Mouse (Mus musculus) limb, embryonic 14.5 days (tissue): ENCODE data around the gene Kif13a. TPM values are rescaled to one million over a fixed set of nuclear protein-coding genes. Genes with fewer than 3 reads are reported as not detected.

Experiments used
- ATAC-seq: fragments of 200-750 bp; cut with Nextera tagmentation; 2 replicates; pipeline ENCODE4 v1.8.0; 2017; ENCODE audit warnings: low read depth, moderate number of reproducible peaks, moderate TSS enrichment; ENCODE audit not compliant: low FRiP score
- DNase-seq: peaks from one replicate; pipeline ENCODE4 v3.0.0-alpha.2; 2015; ENCODE audit warnings: low spot score
- H3K27ac ChIP-seq: fragments of 300-500 bp; sonication (generic); replicated peaks from 2 replicates; pipeline ENCODE4 v1.5.1; 2014; ENCODE audit warnings: low read depth, mild to moderate bottlenecking, low read length, moderate library complexity, mixed read lengths
- H3K27me3 ChIP-seq: fragments of 300-500 bp; sonication (generic); 2 replicates; pipeline ENCODE4 v1.6.1; 2014; ENCODE audit warnings: low read length, mixed read lengths; ENCODE audit not compliant: control insufficient read depth, insufficient read depth
- H3K36me3 ChIP-seq: fragments of 300-500 bp; sonication (generic); 2 replicates; pipeline ENCODE4 v1.6.1; 2014; ENCODE audit warnings: mild to moderate bottlenecking, low read length, moderate library complexity, mixed read lengths; ENCODE audit not compliant: control insufficient read depth, insufficient read depth
- H3K4me1 ChIP-seq: fragments of 300-500 bp; sonication (generic); 2 replicates; pipeline ENCODE4 v1.6.1; 2014; ENCODE audit warnings: antibody characterized with exemption, low read length, mixed read lengths; ENCODE audit not compliant: control insufficient read depth, insufficient read depth
- H3K4me2 ChIP-seq: fragments of 300-500 bp; sonication (generic); replicated peaks from 2 replicates; pipeline ENCODE4 v1.6.1; 2014; ENCODE audit warnings: low read depth, mild to moderate bottlenecking, low read length, moderate library complexity; ENCODE audit not compliant: severe bottlenecking
- H3K4me3 ChIP-seq: fragments of 300-500 bp; sonication (generic); replicated peaks from 2 replicates; pipeline ENCODE4 v1.5.1; 2014; ENCODE audit warnings: low read length
- H3K9ac ChIP-seq: fragments of 300-500 bp; sonication (generic); 2 replicates; pipeline ENCODE4 v1.6.1; 2014; ENCODE audit warnings: mild to moderate bottlenecking, low read depth, low read length, moderate library complexity; ENCODE audit not compliant: severe bottlenecking
- H3K9me3 ChIP-seq: fragments of 300-500 bp; sonication (generic); 2 replicates; pipeline ENCODE4 v1.6.1; 2016; ENCODE audit warnings: low read length; ENCODE audit not compliant: control insufficient read depth
- POLR2A ChIP-seq: fragments of 200-500 bp; IDR thresholded peaks from 2 replicates; pipeline ENCODE4 v1.8.0; 2012; ENCODE audit warnings: inconsistent platforms, mild to moderate bottlenecking, moderate library complexity, borderline replicate concordance; ENCODE audit not compliant: insufficient read depth, insufficient read length; ENCODE audit errors: extremely low read depth
- WGBS: fragments of 180-500 bp; shearing (Covaris S2); extraction: QIAGEN DNeasy Blood & Tissue Kit; methylation state at CpG from one replicate; pipeline ENCODE4 v1.1.7; 2014; 5-methylcytosine and 5-hydroxymethylcytosine counted together
- polyA plus RNA-seq, 2 experiments: library from polyadenylated mRNA; depleted of rRNA in 1 of 2; stranded (reverse) in 1 of 2; unstranded in 1 of 2; fragments of >200 nt; fragmentation: Nextera tagmentation in 1 of 2; extraction: Ambion mirVana in 1 of 2; gene quantifications; 2 replicates each; pipeline versions ENCODE4 v1.2.1 to v1.2.3; 2012 to 2014

Gene Kif13a
- polyA plus RNA-seq, 2 experiments: 27.6 to 28.7 TPM

- H3K36me3 ChIP-seq: no peaks in the 10 kb centered on the region
- H3K27me3 ChIP-seq: no peaks in the 10 kb centered on the region
- TF ChIP-seq POLR2A: no peak
- no peak overlapping the region for H3K4me2 ChIP-seq
- no peak overlapping the region for H3K9ac ChIP-seq
- no peak overlapping the region for H3K27ac ChIP-seq
- no peak overlapping the region for H3K4me3 ChIP-seq
- peaks cover 2% of the 10 kb centered on the region; the same call in 1 of the 2 replicates for H3K4me1 ChIP-seq
- H3K9me3 ChIP-seq: no peaks in the 10 kb centered on the region
- DNase-seq: no peak
- no peak for ATAC-seq
- WGBS: 85% methylated on average over 4 of the region's 4 CpGs
Measured at GRCm38 (mm10) chr13:46877049-46877448, 52.6 kb downstream of the Kif13a start.

- no peaks in the 10 kb centered on the region for H3K27me3 ChIP-seq
- ATAC-seq (no peak), DNase-seq (no peak)
- H3K9ac ChIP-seq: no peak overlapping the region
- H3K4me2 ChIP-seq: no peak overlapping the region
- no peak overlapping the region for H3K27ac ChIP-seq
- H3K9me3 ChIP-seq: no peaks in the 10 kb centered on the region
- 61% methylated on average over 6 of the region's 6 CpGs for WGBS
- H3K4me1 ChIP-seq: peaks cover 4% of the 10 kb centered on the region; the same call in 1 of the 2 replicates
- no peaks in the 10 kb centered on the region for H3K36me3 ChIP-seq
- TF ChIP-seq POLR2A: no peak
- no peak overlapping the region for H3K4me3 ChIP-seq
Measured at GRCm38 (mm10) chr13:46875377-46875776, 54.3 kb downstream of the Kif13a start.

- TF ChIP-seq POLR2A: no peak
- ATAC-seq: no peak
Measured at GRCm38 (mm10) chr13:46872732-46873131, 56.9 kb downstream of the Kif13a start.

DNA sequence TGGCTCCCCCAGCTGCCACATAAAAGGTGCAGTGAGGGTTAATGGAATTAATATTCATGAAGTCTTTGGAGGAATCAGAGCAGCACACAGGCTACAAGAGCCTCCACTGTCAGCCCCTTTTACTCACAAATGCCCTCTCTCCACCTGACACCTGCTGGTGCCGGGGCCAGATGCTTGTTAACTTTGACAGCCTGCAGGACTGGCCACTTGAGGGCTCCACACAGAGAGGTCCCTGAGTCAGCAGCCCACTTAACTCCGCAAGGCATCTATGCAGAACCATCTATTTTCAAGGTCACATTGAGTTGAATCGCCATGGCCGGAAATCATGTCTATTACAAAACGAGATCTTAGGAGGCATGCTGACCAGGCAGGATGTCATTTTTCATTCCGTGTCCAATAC, 57.5 kb downstream of the Kif13a start:
- H3K4me1 ChIP-seq: peaks cover 7% of the 10 kb centered on the region; the same call in 1 of the 2 replicates
- no peaks in the 10 kb centered on the region for H3K36me3 ChIP-seq
- no peak overlapping the region for H3K27ac ChIP-seq
- DNase-seq (no peak), ATAC-seq (no peak)
- H3K4me2 ChIP-seq: no peak overlapping the region
- H3K4me3 ChIP-seq: no peak overlapping the region
- H3K9ac ChIP-seq: no peak overlapping the region
- H3K27me3 ChIP-seq: no peaks in the 10 kb centered on the region
- no peaks in the 10 kb centered on the region for H3K9me3 ChIP-seq
- TF ChIP-seq POLR2A: no peak
- WGBS: 50% methylated on average over 6 of the region's 6 CpGs

More at GRCm38 (mm10) chr13:46872732-46873131, 56.9 kb downstream of the Kif13a start:
- no peaks in the 10 kb centered on the region for H3K27me3 ChIP-seq
- peaks cover 7% of the 10 kb centered on the region; the same call in 1 of the 2 replicates for H3K4me1 ChIP-seq
- no peak overlapping the region for H3K4me2 ChIP-seq
- no peaks in the 10 kb centered on the region for H3K9me3 ChIP-seq
- H3K36me3 ChIP-seq: no peaks in the 10 kb centered on the region
- DNase-seq: no peak
- H3K9ac ChIP-seq: no peak overlapping the region
- H3K4me3 ChIP-seq: no peak overlapping the region
- no peak overlapping the region for H3K27ac ChIP-seq
- WGBS: 61% methylated on average over 11 of the region's 11 CpGs

GRCm38 (mm10) chr13:46869464-46869863, 60.2 kb downstream of the Kif13a start:
- ATAC-seq: no peak; the same call in 1 of the 2 replicates
- H3K9me3 ChIP-seq: no peaks in the 10 kb centered on the region
- no peak overlapping the region for H3K9ac ChIP-seq
- H3K27ac ChIP-seq: no peak overlapping the region
- no peak for TF ChIP-seq POLR2A
- no peaks in the 10 kb centered on the region for H3K36me3 ChIP-seq
- WGBS: 88% methylated on average over 13 of the region's 13 CpGs
- H3K4me2 ChIP-seq: no peak overlapping the region
- no peaks in the 10 kb centered on the region for H3K27me3 ChIP-seq
- DNase-seq: no peak
- peaks cover 7% of the 10 kb centered on the region; the same call in 1 of the 2 replicates for H3K4me1 ChIP-seq
- no peak overlapping the region for H3K4me3 ChIP-seq
